Mouse (Mus musculus): ENCODE measurements around the gene Sumf1.

The Sumf1 gene

GRCm38 (mm10) chr6:108184847-108185684 lies at the start of gene Sumf1:
Gene Sumf1 (minus strand): TSS chr6:108185582.
- peak; percentile 92 for DNase-seq (ENCODE audit: low read depth, low spot score)

GRCm38 (mm10) chr6:108234536-108234935 lies 49.2 kb upstream of the Sumf1 start:
- no peak for DNase-seq (ENCODE audit: low read depth, low spot score)

DNA sequence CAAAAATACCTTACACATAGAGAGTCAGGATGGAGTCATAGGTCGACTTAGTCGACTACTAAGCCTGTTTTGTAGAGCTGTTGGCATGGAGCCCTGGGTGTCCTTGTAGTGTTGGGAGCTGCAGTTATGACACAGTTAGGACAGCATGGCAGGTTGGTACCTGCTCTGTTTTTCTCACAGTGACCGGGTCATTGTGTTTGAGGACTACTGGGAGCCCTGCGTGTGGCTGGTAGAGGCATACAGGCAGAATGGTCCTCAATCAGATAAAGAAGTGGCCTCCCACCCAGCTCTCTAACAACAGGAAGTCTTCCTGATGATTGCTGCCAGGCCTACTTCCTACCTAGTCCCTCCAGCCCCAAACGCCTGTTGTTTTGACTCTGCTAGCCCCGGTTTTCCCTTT lies 47.7 kb upstream of the Sumf1 start:
- no peak for DNase-seq (ENCODE audit: low read depth, low spot score)

DNA sequence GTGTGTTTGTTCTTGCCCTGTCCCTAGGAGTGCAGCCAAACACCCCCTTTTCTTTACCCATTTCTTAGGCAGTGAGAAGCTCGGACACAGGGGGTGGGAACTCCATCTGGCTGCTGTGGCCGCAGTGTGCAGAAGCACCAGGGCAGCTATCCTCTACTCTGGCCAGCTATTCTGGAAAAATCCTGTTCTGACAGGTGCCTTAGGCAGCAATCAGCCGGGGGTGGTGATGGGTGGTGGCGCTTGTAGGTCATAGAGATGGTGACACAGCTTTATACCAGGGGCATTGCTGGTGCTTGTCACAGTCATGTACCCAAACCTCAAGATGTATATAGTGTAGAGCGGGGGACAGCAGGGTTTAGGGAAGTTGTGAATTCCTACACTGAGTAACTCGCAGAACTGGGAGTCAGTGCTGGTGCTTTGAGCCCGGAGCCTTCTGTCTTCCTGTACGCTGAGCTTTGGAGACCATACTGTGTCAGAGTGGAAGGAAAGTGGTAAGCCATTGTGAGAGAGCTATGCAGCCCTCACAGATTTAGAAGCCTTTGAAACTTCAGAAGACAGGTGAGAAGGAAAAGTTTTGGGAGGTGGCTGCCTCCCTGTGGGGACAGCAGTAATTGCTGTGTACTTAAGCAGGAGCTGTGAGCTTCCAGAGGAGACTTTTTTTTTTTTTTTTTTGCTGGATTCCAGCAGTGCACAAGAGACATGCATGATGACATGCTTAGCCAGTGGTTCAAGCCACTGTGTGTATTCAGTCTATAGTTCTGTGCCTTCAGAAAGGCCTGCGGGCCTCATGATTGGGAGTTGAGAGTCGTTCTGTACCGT lies 46.7 kb upstream of the Sumf1 start:
- peak; percentile 28 for DNase-seq (ENCODE audit: low read depth, low spot score)

DNA sequence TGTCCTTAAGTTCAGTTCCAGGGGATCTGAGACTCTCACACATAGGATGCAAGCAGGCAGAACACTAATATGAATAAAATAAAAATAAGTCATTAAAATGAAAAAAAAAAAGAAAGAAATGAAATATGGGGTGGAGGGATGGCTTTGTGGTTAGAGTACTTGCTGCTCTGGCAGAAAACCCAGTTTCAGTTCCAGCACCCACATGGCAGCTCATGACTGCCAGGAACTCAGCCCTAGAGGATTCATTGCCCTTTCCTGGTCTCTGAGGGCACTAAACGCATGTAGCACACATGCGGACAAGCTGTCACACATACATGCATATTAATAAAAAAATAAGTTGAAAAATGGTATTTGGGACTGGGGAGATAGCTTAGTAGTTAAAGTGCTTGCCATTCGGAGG lies 45.2 kb upstream of the Sumf1 start:
- no peak for DNase-seq (ENCODE audit: low read depth, low spot score)

GRCm38 (mm10) chr6:108228601-108229000 lies 43.2 kb upstream of the Sumf1 start:
- DNase-seq (ENCODE audit: low read depth, low spot score), result peak; percentile 16

DNA sequence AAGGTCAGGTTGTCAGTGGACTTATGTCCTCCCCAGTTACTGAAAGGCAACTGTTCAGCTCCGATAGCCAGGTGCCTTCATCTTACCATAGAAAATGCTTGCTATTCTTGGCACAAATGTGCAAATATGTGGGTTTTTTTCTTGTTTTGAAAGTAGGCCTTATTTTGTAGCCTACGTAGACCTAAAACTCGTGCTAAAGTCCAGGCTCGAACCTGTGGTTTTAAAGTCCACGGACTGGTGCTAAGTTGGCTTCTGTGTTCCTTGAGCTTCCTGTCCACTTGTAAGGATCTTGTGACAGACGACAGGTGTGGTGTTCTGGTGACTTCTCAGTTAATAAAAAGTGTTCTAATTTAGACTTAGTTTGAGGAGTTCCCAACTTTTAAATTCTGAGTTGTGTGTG lies 42.7 kb upstream of the Sumf1 start:
- DNase-seq (ENCODE audit: low read depth, low spot score), result no peak

GRCm38 (mm10) chr6:108227461-108227860 lies 42.1 kb upstream of the Sumf1 start:
- DNase-seq (ENCODE audit: low read depth, low spot score), result no peak

GRCm38 (mm10) chr6:108226230-108226629 lies 40.8 kb upstream of the Sumf1 start:
- no peak for DNase-seq (ENCODE audit: low read depth, low spot score)

DNA sequence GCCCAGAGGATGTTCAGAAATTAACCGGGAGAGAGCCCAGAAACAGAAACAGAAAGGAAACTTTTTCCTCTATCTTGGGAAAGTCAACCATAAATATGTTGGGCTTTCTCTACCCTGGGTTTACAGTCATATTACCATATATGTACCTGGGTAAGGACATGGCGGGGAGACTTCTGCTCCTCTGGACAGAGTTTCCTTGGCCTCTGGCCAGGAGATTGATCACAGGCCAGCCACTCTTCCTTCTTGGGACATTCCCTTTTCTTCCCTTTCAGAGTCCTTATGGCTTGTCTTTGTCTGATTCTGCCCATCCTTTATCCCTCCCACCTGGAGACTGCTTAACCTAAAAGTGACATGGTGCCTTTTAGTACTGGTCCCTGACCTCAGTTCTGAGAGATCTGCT lies 39.6 kb upstream of the Sumf1 start:
- DNase-seq (ENCODE audit: low read depth, low spot score), result no peak

DNA sequence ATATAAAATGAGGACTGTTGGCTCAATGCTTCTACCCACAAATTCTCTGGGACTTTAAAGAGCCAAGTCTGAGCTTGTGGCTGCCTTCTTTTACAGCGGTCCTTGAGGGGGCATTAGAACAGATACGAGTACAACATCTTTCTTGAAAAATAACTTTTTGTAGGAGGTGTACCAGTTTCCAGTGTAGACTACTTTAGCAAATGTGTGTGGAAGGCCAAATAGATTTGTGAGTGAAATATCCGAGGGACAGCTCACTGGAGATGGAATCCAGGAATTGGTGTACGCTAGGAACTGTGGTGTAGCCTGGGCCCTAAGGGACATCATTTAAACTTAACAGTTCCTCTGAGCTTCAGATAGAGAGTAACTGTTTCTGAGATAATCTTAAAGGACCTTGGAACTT lies 39.0 kb upstream of the Sumf1 start:
- DNase-seq (ENCODE audit: low read depth, low spot score), result no peak

- no peak for DNase-seq (ENCODE audit: low read depth, low spot score)
Observed at GRCm38 (mm10) chr6:108222875-108223274, 37.5 kb upstream of the Sumf1 start.

DNA sequence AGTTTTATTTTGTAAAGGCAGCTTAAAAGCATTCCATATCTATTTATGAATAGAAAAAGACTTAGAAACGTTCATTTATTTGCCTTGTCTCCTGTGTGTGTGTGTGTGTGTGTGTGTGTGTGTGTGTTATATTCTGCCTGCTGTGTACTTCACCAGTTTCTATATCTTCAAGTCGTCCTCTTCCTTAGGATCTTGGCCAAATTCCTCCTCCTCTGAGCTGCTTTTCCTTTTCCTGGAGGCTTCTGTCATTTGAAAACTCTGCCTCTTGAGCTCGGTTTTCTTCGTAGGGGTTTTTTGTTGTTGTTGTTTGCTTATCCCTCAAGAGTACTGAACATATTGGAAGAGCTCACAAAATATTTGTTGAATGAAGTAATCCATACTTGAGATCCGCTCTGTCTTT lies 37.1 kb upstream of the Sumf1 start:
- DNase-seq (ENCODE audit: low read depth, low spot score), result no peak

DNA sequence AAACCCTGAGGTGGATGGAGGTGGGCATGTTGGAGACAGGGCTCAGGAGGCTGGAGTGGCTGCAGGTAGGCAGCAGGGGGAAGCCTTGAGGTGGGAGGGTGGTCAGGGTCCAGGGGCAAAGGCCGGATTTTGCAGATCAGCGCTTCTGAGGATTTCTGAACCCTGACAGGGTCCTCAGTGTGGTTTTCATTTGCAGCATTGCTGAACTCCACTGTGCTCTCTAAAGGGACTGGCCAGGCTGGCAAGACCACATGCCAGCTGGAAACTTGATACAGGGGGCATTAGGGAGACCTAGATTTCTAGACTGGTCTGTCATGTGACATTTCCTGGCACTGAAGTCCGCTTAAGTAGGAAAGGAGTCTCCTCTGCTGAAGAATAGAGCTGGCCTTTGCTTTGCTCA lies 32.6 kb upstream of the Sumf1 start:
- DNase-seq (ENCODE audit: low read depth, low spot score), result no peak

- no peak for DNase-seq (ENCODE audit: low read depth, low spot score)
Observed at GRCm38 (mm10) chr6:108216832-108217231, 31.4 kb upstream of the Sumf1 start.

DNA sequence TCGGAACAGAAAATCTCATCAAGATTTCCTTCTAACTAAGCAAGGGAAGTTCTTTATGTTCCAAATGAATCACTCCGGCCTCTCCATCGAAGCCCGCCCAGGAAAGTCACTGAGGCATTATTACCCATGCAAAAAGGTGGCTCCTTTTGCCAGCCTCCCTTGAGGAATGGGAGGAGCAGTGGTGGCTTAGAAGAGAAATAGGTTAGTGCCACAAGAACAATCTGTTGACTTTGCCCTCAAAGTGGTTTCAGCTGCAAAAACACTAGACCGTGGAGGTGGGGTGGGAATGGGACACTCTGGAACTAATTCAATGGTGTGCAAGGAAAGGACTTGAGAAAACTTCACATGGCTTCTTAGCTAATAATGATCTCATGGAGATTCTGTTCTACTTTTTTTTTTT lies 30.7 kb upstream of the Sumf1 start:
- DNase-seq (ENCODE audit: low read depth, low spot score), result no peak

DNA sequence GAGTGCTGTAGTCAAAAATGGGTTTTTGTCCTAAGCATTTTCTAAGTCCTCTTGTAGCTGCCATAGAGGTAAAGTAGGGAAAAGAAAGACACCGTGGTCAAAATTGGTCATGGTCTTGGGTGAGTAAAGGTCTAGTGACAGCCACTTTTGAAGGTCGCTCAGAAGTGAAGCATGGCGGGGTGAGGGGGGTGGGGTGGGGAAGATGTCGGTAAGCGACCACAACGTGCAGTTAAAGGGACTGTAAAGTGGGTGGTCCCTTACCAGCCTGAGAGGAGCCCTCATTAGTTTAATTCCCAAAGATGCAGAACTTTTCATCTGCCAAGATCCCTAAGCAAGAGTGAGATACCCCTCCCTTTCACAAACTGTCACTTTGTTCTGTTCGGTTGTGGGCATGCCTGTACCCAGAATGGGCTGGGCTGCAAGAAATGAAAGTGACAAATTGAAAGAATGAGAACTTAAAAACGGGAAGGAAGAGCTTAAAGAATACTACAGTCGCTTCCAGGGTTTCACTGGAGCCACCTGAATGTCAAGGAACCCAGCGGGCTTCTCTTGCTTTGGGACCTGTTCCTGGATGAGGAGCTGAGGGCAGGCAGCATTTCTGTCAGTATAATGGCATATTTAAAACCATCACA lies 29.0 kb upstream of the Sumf1 start:
- no peak for DNase-seq (ENCODE audit: low read depth, low spot score)

DNA sequence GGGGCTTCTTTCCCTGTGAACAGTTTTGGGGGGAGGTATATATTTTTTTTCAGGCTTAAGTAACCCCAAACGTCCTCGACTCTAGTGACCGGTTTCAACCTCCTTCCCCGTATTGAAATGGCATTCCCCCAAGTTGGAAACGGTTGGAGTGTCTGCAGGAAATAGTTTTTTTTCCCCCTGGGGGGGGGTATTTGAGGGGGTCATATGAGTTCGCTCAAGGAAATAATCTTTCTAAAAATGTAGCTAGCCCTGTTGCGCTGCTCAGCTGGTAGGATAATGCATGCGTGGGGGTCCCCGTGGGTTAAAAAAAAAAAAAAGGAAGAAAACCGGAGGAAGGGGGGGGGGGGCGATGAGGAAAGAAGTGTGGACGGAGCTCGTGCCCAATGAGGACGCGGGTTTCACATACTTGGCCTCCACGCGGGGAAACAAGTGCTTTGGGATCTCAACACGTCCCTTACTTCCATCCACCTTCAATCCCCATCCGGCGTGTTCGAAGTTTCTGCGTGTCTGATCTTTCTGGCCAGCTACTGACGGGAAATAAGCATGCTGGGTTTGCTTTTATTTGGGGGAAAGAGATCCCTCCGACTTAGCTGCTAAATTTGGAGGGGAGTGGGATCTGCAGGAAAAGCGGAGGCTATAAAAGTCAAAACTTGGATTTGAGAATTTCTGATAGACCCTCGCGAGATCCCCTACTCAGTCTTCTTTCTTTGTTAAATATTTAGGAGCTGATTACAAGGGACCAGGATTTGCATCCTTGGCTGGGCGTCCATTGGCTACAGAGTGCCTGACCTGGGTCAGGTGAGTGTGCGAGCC lies 28.3 kb upstream of the Sumf1 start:
- peak; percentile 22 for DNase-seq (ENCODE audit: low read depth, low spot score)

DNA sequence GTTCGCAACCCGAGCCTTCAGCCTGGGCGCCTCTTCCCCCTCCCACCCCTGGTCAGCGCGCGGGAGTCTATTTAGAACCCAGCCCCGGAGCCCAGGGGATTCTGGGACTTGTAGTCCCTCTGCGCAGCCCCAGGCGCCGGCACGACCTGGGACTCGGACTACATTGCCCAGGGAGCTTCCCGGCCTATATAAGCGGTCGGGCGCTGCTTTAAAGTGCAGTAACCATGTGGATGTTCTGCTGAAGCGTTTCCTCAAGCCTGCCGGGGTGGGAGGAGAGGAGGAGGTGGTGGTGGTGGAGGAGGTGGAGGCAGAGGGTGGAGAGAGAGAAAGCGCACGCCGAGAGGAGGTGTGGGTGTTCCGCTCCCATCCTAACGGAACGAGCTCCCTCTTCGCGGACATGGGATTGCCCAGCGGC lies 27.5 kb upstream of the Sumf1 start, which contains the start of gene Itpr1:
Gene Itpr1 (plus strand): TSS at position 216 of the 415 bp plus-strand sequence.
- peak; percentile 99 for DNase-seq (ENCODE audit: low read depth, low spot score)

DNA sequence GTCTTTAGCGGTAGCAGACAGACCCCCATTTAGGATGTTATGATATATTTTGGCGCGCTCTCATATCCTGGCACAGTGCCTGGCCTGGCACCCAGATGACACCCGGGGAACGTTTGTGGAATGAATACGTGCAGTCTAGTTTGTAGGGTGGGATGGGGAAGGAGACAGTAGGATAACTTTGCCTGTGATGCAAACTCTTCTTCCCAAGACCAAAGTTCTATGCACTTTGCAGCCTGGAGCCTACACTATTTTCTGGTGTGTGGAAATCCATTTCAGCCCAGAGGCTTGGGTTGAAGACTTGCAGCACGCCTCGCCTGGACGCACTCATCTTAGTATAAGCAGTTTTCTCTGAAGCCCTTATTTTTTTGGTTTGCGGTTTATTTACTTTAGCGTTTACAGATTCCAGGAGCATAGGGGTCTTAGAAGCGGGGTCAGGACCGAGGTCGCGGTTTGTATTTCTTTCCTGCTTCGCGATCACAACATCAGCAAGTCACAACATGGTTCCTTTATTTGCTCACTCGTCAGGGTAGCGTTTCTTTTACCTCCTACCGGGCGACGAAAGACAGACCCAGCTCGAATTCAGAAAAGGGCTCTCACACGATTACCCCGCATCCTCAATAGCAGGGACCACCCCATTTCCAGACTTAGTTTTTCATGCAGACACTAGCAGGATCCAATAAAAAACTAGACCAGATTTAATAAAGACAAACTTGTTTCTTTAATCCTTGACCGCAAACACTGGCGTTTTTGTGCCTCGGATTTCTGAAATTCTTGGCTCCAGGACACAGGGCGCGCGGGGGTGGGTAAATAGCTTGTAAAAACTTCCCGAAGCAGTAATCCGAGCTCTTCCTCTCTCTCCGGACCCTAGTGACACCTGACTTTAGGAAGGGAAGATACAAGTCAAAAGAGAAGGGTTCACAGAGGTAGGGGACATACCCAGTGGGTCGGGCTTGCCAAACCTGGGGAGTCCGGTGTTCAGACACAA lies 26.8 kb upstream of the Sumf1 start:
- peak; percentile 64 for DNase-seq (ENCODE audit: low read depth, low spot score)

Measured in R1 (cell line).